ENCODE assay signal across 10 mouse cellular contexts in genomic region chr14:121423341-121423751, GRCm38 (mm10). TPM values are rescaled to one million over a fixed set of nuclear protein-coding genes. Genes with fewer than 3 reads are reported as not detected.
DNase-seq lines count a peak whose midpoint lies in the region; ATAC-seq lines count a peak whose summit lies in the region.
"Had no signal": no experiment of that assay in that cellular context is flagged by ENCODE, and none has a peak within 500 bp of the region (broad histone marks: within the 10 kb centered on the region; RNA-seq: fewer than 3 reads in every experiment).

No protein-coding gene starts in this region.

- no peak overlapping the region for H3K4me2 ChIP-seq in forebrain, embryonic 12.5 days
- no peak overlapping the region for H3K4me2 ChIP-seq in embryonic facial prominence, embryonic 14.5 days (ENCODE audit: low read depth, low read length)
- H3K4me2 ChIP-seq in intestine, embryonic 16.5 days (ENCODE audit: low read depth, low read length), result no peak overlapping the region; the same call in 1 of the 2 replicates
- H3K4me2 ChIP-seq: midbrain, embryonic 15.5 days had no signal

- no peak for DNase-seq in forebrain, embryonic 10.5 days (ENCODE audit: extremely low spot score, low spot score)
- peak; percentile 68 for DNase-seq in embryonic facial prominence, embryonic 14.5 days (ENCODE audit: low spot score)
- DNase-seq in right cerebral cortex, postnatal 4 days, result no peak
- no peak for DNase-seq in c-Kit-positive CD71-positive TER-119-positive erythroid progenitor cells, embryonic 14.5 days (ENCODE audit: low spot score)
- DNase-seq in adrenal gland, adult 18-20 months (ENCODE audit: low spot score in 2 of 2), result no peak

- H3K27me3 ChIP-seq in forebrain, embryonic 10.5 days (ENCODE audit: poor library complexity, severe bottlenecking), result no peaks in the 10 kb centered on the region
- H3K27me3 ChIP-seq in forebrain, embryonic 12.5 days, result no peaks in the 10 kb centered on the region
- no peaks in the 10 kb centered on the region for H3K27me3 ChIP-seq in embryonic facial prominence, embryonic 14.5 days (replicated peaks; ENCODE audit: control insufficient read depth, insufficient read depth, low read length)
- H3K27me3 ChIP-seq in intestine, embryonic 16.5 days (replicated peaks; ENCODE audit: control insufficient read depth, insufficient read depth, low read length), result no peaks in the 10 kb centered on the region
- H3K27me3 ChIP-seq: CH12.LX; midbrain, embryonic 15.5 days had no signal

- H3K9ac ChIP-seq in forebrain, embryonic 12.5 days, result no peak overlapping the region
- no peak overlapping the region for H3K9ac ChIP-seq in embryonic facial prominence, embryonic 14.5 days (ENCODE audit: low read depth, low read length)
- no peak overlapping the region for H3K9ac ChIP-seq in intestine, embryonic 16.5 days (ENCODE audit: low read depth, low read length)
- H3K9ac ChIP-seq: midbrain, embryonic 15.5 days had no signal

- ATAC-seq in forebrain, embryonic 12.5 days (ENCODE audit: low FRiP score), result no peak
- ATAC-seq in embryonic facial prominence, embryonic 14.5 days (ENCODE audit: low read depth), result no peak
- ATAC-seq in intestine, embryonic 16.5 days, result peak; percentile 75
- peak; percentile 34 for ATAC-seq in megakaryocyte, adult 5-6 weeks (ENCODE audit: poor library complexity, severe bottlenecking)
- ATAC-seq: midbrain, embryonic 15.5 days had no signal

- 91% methylated on average over 7 of the region's 7 CpGs for WGBS in forebrain, embryonic 10.5 days
- WGBS in forebrain, embryonic 12.5 days, result 70% methylated on average over 7 of the region's 7 CpGs
- WGBS in embryonic facial prominence, embryonic 14.5 days, result 45% methylated on average over 7 of the region's 7 CpGs
- 38% methylated on average over 7 of the region's 7 CpGs for WGBS in intestine, embryonic 16.5 days

- H3K36me3 ChIP-seq in forebrain, embryonic 10.5 days (replicated peaks), result no peaks in the 10 kb centered on the region
- no peaks in the 10 kb centered on the region for H3K36me3 ChIP-seq in forebrain, embryonic 12.5 days (replicated peaks)
- no peaks in the 10 kb centered on the region for H3K36me3 ChIP-seq in embryonic facial prominence, embryonic 14.5 days (ENCODE audit: control insufficient read depth, insufficient read depth, low read length)
- H3K36me3 ChIP-seq in intestine, embryonic 16.5 days (ENCODE audit: control insufficient read depth, insufficient read depth, low read length), result no peaks in the 10 kb centered on the region
- H3K36me3 ChIP-seq: midbrain, embryonic 15.5 days had no signal

- H3K4me3 ChIP-seq in forebrain, embryonic 10.5 days, result no peak overlapping the region
- H3K4me3 ChIP-seq in forebrain, embryonic 12.5 days (replicated peaks), result no peak overlapping the region
- H3K4me3 ChIP-seq in embryonic facial prominence, embryonic 14.5 days (ENCODE audit: low read depth, low read length), result no peak overlapping the region
- H3K4me3 ChIP-seq in intestine, embryonic 16.5 days (ENCODE audit: low read length), result no peak overlapping the region
- H3K4me3 ChIP-seq: midbrain, embryonic 15.5 days had no signal

- H3K9me3 ChIP-seq in forebrain, embryonic 10.5 days, result peaks cover 11% of the 10 kb centered on the region
- peaks cover 13% of the 10 kb centered on the region for H3K9me3 ChIP-seq in forebrain, embryonic 12.5 days
- H3K9me3 ChIP-seq in embryonic facial prominence, embryonic 14.5 days (ENCODE audit: control insufficient read depth, low read length), result peaks cover 18% of the 10 kb centered on the region; the same call in 1 of the 2 replicates
- H3K9me3 ChIP-seq in intestine, embryonic 16.5 days (ENCODE audit: control insufficient read depth, low read length), result no peaks in the 10 kb centered on the region
- H3K9me3 ChIP-seq: midbrain, embryonic 15.5 days had no signal

- H3K27ac ChIP-seq in forebrain, embryonic 10.5 days, result 0 out of 2 replicates have a peak overlapping the region, but pooled peaks have one; percentile 40
- no peak overlapping the region for H3K27ac ChIP-seq in forebrain, embryonic 12.5 days
- H3K27ac ChIP-seq in embryonic facial prominence, embryonic 14.5 days (replicated peaks; ENCODE audit: low read depth, low read length), result no peak overlapping the region
- H3K27ac ChIP-seq in intestine, embryonic 16.5 days (ENCODE audit: low read length), result peak overlapping the region; percentile 60
- H3K27ac ChIP-seq: midbrain, embryonic 15.5 days had no signal

- H3K4me1 ChIP-seq in forebrain, embryonic 10.5 days, result peaks cover 11% of the 10 kb centered on the region; the same call in 1 of the 2 replicates
- H3K4me1 ChIP-seq in forebrain, embryonic 12.5 days, result no peaks in the 10 kb centered on the region
- no peaks in the 10 kb centered on the region for H3K4me1 ChIP-seq in embryonic facial prominence, embryonic 14.5 days (ENCODE audit: control insufficient read depth, insufficient read depth, low read length)
- peaks cover 14% of the 10 kb centered on the region for H3K4me1 ChIP-seq in intestine, embryonic 16.5 days (ENCODE audit: control insufficient read depth, insufficient read depth, low read length)
- H3K4me1 ChIP-seq: midbrain, embryonic 15.5 days had no signal

RNA-seq across cellular contexts. Expression of gene Stk24, which starts 43.5 kb away (rescaled TPM):
- polyA plus RNA-seq in forebrain, embryonic 10.5 days (2016; fragmentation: Nextera tagmentation; extraction: Ambion mirVana), result 38.4 and 43.4 TPM in 2 replicates
- polyA plus RNA-seq in forebrain, embryonic 12.5 days (2016; fragmentation: Nextera tagmentation; extraction: Ambion mirVana), result 41.3 and 41.9 TPM in 2 replicates
- 38.9 and 46.0 TPM in 2 replicates for polyA plus RNA-seq in embryonic facial prominence, embryonic 14.5 days (2014; fragmentation: Nextera tagmentation; extraction: Ambion mirVana)
- 27.3 and 39.7 TPM in 2 replicates for polyA plus RNA-seq in intestine, embryonic 16.5 days (2015; fragmentation: Nextera tagmentation; extraction: Ambion mirVana)
- 143 and 146 TPM in 2 replicates for total RNA-seq in megakaryocyte, adult 5-6 weeks (2015)
- 105 and 124 TPM in 2 replicates for total RNA-seq in megakaryocyte, adult 5-6 weeks (2017)
- total RNA-seq in adrenal gland, adult 18-20 months (2021), result 100 to 1,000 TPM in 1 of 2 experiments, 10 to 100 TPM in 1; 82.2 to 121 TPM

Comparison
In these comparisons a context has a peak if more than half of its experiments do, and no peak if none do; other contexts are left out.
1. H3K27ac ChIP-seq: peak in forebrain, embryonic 10.5 days (single experiment) and intestine, embryonic 16.5 days (single experiment); none in forebrain, embryonic 12.5 days (single experiment) and embryonic facial prominence, embryonic 14.5 days (single experiment).
2. ATAC-seq: peak in intestine, embryonic 16.5 days (single experiment) and megakaryocyte, adult 5-6 weeks (single experiment); none in forebrain, embryonic 12.5 days (single experiment) and embryonic facial prominence, embryonic 14.5 days (single experiment).